Mouse (Mus musculus) T-helper 2 cell (primary cell): ENCODE data around the gene Krt13.

Experiments used
- in situ Hi-C: fragments of 300-600 bp; cut with MboI, MseI; formaldehyde crosslinking; loops from one replicate; pipeline ENCODE4 v1.15.1; 2025; ENCODE audit warnings: high pct_unique_total_duplicates

Gene Krt13

DNA sequence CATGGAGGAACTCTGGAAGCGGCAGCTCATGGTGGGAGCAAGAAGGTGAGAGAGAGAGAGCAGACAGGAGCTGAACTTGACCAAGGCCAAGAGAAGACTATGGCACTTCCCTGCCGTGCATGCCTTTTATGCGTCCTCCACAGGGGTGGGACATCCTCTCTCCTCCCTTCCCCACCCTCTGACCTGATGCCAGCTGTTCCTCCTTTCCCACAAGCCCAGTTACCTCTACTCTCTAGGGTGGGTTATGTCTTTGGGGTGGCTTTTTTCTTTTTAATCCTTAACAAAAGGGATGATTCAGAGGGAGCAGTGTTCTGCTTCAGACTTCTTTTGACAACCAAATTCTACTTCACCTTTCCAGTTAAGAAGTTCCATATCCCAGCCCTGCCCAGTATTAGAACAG is at the start of gene Krt13:
Krt13 (minus strand) TSS at position 101 of the 400 bp plus-strand sequence.
- in situ Hi-C loops: no loop called here

DNA sequence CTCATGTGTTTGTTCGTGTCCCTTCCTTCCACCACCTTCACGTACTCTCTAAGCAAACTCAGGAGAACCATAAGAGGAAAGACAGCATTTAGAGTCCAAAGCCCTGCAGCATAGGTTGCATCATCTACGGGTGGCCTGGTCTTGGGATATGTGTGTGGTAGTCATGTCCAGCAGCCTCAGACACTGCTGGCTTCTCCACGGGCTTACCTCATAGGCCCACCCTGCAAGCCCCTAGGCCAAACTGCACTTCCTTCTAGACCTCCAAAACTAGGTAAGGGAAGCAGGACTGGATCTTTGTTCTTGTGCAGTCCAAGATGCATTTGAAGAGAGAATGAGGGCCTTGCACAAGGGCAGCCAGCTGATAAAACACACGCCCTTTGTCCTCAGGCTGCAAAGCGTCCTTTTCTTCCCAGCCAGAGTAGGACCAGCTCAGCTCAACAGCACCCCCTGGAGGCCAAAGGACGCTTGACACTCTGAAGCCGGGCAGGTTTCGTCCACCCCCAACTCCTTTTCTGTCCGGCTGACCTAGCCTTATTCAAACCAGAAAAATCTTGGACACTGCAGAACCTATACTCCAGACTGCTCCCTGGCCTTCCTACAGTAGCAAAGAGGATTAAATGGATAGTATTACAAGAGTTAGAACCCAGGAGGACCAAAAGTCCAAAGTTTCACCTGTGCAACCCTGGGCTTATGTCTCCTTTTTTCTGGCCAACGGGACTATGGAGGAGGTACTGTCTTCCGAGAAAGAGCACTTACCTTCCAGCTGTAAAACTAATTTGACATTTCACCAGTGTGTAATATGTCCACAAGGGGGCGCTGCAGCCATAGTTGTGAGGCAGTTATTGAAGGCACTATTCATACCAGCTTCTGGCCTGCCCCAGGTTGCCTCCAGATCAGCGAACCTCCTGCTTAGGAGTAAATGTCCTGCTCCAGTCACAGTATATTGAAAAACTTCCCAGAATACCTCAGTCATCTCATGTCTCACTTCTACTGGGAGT is 47.7 kb upstream of the Krt13 start:
- in situ Hi-C loops: loop anchor here (10.0 kb wide), 1 partner anchor 116 kb away; no protein-coding TSS in a partner anchor

DNA sequence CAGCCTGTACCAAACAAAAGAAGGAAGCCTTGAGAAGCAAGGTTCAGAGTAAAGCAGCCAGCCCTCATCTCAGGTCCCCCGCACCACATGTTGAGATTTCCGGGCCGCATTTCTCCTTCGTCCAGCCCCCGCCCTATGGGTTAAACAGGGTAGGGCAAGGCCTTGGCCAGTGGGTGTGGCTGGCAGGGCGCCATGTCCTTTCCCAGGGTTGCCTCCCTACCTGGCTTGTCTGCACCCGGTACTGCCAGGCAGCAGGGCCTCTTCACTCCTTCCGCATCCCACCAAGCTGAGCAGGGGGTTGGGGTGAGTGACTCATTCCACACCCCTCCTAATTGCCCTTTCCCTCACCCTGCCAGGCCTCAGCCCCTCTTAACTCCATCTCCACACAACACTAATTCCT is 46.7 kb upstream of the Krt13 start:
- in situ Hi-C loops: loop anchor here (10.0 kb wide), 1 partner anchor 117 kb away; no protein-coding TSS in a partner anchor

DNA sequence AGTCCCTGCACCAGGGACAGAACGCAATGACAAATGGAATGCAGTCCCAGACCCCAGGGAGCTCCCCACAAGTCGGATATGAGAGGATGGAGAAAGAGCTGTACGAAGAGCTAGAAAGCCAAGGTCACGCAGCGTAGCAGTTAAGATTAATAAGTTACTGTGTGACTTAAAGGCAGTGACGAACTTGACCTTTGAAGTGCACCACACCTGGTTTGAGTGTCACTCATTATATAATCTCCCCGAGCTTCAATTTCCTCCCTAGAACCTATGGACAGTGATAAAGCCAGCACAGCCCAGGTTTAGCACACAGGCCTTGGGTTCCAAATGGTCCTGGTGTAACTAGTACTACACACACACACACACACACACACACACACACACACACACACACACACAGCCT is 43.0 kb upstream of the Krt13 start:
- in situ Hi-C loops: loop anchor here (10.0 kb wide), 1 partner anchor 120 kb away; no protein-coding TSS in a partner anchor

DNA sequence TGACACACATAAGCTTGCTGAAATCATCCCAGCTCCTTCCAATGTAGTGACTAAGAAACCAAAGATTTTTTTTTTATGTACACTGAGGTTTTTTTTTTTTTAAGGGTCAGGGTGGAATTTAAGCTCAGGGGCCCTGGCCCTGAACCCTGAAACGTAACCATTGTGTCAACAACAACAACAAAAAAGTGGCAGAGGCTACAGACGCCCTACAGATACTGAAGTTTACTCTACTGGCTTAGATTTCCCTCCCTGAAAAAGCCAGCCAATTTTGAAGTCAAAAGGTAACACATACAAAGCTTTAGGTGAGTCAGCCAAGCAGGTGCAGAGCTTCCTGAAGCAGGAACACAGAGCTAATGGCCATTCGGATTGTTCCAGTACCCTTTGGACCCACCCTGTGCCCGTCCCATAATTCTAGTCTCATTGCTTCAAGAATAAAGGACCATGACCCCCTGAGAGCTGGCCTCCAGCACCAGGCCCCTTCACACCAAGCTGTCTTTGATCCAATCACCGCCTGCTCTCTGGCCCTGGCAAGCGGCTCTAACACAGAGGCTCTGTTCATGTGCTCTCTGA is 36.6 kb upstream of the Krt13 start:
- in situ Hi-C loops: no loop called here

DNA sequence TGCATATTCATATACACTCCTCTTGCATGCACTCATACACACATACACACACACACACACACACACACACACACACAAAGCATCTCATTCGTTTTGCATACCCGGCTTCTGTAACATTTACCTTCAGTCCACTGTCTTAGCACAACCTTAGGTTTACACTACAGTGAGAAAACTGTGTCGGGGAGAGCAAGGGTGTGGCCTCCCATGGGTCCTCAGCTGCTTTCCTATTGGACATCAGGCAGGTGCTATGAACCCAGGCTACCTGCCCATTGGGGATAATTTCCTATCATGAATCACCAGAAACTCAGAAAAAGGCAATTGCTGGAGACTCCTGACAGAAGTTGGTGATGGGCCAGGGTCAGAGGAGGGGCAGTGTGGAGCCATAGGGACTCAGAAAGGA is 36.0 kb upstream of the Krt13 start:
- in situ Hi-C loops: no loop called here

DNA sequence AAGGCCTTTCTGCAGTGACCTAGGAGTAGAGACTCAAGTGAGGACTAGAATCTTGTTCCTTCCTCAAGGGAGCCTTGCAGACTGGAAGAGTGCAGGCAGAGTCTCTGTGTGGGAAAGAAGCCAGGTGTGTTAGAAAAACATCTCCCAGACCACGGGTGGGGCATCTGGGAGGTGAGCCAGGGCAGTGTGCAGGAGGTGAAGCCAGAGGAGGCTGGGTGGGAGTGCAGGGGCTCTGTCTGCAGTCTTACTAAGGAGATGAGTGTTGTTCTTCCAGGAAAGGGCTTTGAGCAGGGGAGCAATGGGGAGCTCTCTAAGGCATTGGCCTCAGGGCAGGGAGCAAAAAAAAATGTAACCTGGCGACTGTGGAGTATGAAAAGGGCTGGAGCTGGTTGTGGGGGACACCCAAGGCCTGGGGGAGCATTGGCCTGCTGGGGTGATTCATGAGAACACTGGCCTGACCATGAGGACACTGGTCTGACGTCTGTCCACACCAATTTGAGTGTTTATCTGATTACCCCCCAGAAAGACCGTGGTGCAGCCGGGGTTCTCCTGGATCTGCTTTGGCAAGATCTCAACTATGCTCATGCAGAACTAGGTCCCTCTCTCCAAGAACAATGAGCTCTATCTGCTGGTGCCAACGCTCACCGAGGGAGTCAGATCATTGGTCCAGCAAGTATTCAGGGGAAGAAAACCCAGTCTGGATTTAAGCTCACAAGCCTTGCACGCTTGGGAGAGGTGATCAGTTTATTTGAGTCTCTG is 34.3 kb upstream of the Krt13 start:
- in situ Hi-C loops: no loop called here

DNA sequence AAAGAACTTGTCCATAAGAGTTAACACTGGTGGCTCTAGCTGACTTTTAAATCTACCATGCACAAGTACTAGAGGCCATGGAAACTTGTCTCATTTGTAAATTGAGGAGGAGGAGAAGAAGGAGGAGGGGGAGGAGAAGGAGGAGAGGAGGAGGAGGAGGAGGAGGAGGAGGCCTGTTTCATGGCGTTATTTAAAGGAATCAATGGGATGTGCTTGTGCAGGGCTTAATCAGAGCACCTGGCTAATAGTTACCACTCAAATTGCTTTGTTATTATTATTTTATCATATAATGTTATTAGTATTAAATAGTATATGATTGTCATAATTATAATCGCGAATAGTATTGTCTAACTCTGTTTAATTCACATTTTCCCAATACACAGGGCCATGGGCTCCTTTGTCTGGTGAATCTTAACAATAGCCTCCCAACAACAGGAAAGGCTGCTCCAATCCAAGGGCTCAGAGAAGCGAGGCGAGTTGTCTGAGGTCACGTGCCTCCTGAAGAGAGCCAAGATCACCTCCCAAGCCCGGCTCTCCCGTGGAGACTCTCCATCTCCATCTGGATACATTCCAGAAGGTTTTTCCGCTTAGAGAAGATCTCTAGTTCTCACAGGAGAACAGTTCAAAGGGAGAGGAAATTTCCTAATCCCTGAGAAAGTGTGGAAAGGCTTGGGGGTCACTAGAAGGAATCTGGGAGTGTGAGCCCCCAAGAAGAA is 27.4 kb upstream of the Krt13 start, which contains the start of gene Krt19:
Krt19 (minus strand) TSS at position 51 of the 716 bp plus-strand sequence.
- in situ Hi-C loops: no loop called here

DNA sequence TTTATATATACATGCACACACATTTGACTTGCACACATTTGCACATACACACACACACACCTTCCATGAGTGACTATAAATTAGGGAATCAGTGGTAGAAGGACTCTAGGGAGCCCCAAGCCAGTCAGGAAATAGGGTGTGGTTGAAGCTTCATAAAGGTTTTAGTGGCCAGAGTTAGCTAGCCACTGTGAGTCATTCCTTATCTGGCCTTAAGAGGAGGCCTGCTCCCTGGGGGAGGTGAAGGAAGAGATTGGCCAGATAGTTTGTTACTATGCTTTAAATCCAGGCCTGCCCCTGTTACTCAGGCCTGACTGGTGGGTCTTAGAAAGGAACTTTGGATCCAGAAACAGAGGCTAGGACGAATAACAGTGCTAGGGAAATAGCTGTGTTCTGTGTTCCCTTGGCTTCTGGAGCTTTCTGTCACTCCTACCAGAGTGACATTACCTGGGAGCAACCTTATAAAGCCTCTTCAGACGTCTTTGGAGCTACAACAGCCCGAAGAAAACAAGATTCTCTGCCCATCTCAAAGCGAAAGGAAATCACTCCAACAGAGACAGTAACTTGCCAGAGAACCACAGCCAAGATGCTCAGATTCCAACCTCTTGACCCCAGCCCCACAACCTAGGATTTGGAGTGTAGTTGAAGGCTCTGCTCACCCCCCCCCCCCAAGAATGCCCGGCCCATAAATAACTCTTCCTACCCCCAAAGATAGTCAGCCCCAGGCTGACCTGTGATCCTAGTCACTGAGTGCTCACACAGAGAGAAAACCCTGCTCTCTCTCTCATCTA is 26.4 kb upstream of the Krt13 start:
- in situ Hi-C loops: no loop called here

DNA sequence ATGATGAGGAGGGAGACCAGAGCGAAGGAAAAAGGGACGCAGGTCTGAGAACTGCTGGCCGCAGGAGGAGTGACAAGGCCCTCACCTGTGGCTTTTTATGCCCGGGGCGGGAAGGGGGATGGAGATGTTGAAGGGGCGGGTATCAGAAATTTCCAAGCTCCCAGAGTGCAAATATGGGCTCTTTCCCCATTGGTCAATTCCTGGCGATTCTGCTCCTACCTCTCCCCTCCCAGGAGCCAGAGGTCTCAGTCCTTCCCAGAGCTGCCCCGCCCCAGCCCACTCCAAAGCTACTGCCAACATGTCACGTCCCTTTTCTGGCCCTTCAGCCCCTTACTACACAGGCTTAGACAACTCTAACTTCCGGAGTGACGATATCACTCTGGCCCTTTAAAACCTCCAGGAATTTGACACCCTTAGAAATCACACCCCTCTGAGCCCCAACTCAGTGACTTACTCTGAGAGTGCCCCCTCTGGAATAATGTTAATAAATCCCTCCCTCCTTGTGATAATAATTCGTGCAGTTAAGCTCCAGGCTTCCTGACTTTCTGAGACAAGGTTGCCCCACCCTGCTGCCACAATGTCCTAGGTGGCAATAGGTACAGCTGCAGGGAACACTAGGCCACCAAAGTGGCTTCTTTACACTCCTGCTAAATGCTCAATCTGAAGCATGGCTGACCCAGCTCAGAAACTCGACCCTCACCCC is 24.6 kb upstream of the Krt13 start:
- in situ Hi-C loops: no loop called here

DNA sequence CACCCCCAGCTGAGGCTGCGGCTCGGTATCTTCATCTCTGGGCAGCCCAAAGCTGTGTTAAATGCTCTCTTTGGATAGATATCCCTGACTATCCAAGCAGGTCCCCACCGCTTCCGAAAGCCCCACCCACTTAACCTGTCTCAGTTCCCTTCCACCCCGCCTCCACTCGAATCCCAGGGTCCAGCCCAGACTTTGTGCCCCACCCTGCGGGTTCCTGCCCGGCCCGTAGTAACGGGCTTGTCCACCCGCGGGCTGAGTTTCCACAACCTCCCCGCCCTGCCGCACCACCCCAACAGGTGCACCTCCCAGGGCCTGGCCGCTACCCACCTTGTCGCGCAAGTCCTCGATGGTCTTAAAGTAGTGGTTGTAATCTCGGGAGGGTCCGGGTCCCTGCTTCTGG is 23.7 kb upstream of the Krt13 start:
- in situ Hi-C loops: no loop called here

DNA sequence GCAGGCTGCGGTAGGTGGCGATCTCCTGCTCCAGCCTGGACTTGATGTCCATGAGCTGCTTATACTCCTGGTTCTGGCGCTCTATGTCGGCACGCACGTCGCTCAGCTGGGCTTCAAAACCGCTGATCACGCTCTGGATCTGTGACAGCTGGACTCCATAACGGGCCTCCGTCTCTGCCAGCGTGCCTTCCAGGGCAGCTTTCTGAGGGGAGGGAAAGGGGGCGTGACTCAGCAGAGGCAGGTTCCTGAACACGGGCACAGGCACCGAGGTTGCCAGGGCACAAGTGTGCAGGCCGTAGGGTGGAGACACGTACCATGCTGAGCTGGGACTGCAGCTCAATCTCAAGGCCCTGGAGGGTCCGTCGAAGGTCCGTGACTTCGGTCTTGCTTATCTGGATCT is 19.6 kb upstream of the Krt13 start:
- in situ Hi-C loops: no loop called here

DNA sequence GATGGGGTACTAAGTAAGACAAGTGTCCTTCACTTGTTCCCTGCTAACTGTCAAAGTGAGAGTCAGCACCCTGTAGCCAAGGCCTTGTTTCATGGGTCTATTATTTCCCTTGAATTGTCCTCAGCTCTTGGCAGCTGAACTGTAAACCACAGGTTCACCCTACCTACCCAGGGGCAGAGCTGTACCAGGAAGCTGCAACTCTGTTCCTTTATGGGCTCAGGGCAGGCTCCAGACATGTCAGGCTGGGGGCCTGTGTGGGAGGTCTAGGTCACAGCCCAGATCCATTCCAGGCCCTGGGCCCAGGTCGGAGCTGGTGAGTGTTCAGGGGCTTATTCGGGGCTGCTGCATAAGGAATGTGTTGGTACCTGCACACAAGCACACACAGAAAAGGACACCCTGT is 18.0 kb upstream of the Krt13 start:
- in situ Hi-C loops: no loop called here

DNA sequence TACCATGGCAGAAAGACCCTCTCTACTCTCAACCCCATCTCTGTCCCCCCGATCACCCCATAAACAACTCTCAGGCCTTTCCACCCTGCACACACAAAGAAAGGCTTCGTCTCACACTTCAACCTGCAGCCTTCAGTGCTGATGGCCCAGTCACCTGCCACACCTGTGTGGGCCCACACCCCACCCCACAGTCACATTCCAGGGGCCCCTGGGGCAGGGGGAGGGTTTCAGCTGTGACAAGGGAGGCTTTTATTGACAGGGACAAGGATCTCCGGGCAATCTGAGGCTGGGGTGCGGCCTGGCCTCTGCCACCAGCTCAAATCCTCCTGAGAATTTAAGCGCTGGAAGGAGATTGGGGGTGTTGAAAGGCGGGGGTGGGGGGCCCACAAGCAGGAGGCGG is 17.4 kb upstream of the Krt13 start:
- in situ Hi-C loops: no loop called here

DNA sequence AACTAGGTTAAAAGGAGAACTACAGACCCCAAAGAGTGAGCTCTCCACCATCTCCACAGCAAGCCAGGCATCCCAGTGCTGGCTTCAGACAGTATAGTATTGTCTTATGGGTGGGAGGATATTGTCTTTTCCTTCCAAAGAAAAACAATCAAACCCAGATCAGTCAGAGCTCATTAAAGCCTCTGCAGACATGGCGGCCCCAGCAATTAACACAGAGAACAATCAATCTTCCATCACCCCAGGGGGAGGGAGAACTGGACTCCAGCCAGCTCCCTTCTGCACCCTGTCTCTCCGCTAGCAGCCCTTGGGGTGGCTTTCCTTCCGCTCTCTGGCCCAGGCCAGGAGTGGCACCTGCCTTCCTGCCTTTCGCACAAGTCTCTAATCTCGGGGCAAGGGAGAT is 16.3 kb upstream of the Krt13 start:
- in situ Hi-C loops: no loop called here

DNA sequence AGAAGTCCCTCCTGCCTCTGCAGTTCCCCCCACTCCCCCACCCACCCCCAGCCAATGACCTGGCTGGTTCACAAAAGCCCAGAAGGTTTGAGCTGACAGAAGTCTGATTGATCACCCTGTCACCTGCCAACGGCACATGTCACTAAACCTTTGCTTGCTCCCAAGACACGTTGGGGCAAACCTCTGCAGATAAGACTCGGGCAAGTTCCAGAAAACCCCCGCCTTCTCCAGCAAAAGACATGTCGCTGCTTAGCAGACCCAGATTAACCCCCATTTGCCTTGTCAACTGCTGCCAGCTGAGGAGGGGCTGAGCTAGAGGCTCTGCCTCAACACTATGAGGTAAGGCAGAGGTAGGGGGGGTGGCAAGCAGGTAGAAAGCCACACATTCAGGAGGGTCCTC is 15.2 kb upstream of the Krt13 start:
- in situ Hi-C loops: no loop called here

DNA sequence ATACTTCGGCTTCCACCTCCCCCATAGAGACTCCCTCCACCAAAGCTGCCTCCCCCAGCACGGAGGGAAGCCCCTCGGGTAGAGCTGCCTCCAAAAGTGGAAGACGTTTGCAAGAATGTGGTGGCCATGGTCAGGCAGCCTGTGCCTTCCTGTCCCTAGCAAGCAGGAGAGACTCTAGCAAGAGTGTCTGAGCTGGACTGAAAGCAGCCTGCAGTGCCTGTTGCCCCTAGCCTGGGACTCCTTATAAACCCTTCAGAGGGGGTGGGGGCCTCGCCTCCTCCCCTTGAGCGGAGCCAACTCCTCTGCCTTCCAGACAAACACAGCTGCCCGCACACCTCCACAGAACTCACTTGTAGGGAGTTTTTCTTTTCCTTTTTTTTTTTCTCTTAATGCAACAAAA is 14.4 kb upstream of the Krt13 start, which contains the start of gene Krt15:
Krt15 (minus strand) TSS at position 198 of the 400 bp plus-strand sequence.
- in situ Hi-C loops: no loop called here

DNA sequence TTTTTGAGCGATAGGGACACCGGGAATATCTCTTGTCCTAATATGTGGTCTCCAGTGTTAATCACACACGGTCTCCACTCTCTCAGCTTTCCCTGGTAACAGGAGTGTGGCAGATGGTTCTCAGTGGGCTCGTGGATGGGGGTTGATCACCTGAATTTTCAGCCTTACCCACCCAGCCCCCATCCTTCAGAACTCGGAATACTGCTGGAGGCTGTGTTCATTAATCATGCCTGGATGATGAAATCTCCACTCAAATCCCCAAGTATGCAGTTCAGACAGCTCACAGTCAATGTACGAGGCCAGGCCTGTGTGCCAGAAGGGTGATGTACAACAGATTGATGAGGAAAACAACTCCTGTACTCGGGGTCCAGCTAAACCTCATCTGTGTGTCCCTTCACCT is 3.5 kb upstream of the Krt13 start:
- in situ Hi-C loops: no loop called here

DNA sequence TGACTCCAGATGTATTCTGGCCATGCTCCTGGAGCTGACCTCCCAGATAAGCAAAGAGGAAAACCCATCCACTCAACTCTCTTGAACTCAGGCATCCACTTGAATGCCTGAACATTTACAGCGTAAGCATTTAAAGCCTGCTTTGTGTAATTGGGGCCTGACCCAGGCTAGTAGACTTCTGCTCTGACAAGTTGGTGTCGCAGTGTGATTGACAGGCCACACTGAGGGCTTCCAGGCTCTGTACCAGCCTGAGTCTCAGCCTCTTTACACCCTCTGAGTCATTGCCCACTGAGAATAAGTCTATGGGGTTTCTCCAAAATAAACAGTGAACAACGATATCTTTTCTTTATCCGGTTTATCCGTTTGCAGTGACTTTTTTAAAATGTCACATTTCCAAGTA is 1.0 kb downstream of the Krt13 start:
- in situ Hi-C loops: no loop called here

DNA sequence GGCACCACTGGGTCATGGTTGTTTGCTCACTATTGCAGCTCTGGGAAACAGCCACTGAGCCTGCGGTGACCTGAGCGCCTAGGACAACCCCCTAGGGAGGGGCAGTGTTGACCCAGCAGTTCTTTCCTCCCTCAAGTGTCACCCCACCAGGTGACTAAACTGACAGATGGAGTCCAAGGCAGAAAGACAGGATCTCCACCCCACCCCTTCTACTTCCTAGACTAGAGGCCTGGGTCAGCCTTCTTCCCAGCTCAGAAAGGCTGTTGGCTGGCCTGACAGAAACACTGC is 7.7 kb downstream of the Krt13 start:
- in situ Hi-C loops: no loop called here
